Mouse (Mus musculus) kidney, postnatal 4 days (tissue): ENCODE measurements around the gene Pafah2.
A peak's percentile ranks its signal among the peaks of the same experiment; 100 is the strongest.

Experiments
- DNase-seq, 2 experiments: peaks; one replicate each; pipeline ENCODE4 v3.0.0; 2021; ENCODE audit warnings: mixed read lengths in 2 of 2

Pafah2 gene

DNA sequence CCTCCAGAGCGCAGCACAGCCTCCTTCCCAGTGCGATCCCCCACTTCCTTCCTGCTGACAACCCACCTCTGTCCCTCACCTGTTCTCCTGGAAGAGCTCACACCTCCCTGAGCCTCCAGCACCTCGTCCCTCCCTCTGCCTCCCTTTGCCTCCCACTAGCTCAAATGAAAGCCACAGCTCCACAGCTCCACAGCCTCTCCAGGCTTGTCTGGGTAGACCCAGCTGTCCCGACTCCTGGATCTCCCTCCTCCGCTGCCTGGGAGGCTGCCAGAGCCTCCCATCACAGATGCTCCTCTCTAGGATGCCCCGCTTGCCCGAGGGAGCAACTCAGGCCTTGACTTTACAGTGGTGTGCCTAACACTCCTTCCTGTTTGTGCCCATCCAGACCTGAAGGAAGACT lies 29.0 kb downstream of the Pafah2 start:
- DNase-seq: peak; percentile 18 to 43

DNA sequence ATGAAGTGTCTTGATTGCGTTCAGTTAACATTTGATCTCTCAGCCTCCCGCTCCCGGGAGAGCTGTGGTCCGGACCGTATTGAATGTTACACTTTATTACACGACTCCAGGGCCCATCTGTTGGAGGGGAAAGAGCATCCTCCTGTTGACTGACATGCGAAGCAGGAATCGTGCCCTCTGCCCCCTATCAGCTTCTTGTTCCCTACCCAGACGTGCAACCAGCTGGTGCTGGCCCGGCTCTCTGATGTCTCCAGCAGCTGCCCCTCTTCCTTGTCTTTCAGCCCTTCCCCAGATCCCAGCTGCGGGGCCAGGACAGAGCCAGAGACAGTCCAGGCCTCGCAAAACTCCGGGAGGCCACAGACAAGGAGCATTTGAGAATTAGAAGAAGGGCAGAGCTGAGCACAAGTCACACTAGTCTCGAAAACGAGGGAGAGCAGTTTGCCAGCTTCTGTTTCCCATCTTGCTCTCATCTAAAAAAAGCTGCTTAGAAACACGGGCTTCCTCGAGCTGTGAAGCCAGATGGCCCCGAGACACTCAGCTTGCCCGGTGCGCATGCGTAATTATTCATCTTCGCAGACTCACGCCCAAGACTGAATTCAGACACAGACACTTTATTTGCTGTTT lies 34.4 kb downstream of the Pafah2 start:
- DNase-seq: peak; percentile 47 to 62

DNA sequence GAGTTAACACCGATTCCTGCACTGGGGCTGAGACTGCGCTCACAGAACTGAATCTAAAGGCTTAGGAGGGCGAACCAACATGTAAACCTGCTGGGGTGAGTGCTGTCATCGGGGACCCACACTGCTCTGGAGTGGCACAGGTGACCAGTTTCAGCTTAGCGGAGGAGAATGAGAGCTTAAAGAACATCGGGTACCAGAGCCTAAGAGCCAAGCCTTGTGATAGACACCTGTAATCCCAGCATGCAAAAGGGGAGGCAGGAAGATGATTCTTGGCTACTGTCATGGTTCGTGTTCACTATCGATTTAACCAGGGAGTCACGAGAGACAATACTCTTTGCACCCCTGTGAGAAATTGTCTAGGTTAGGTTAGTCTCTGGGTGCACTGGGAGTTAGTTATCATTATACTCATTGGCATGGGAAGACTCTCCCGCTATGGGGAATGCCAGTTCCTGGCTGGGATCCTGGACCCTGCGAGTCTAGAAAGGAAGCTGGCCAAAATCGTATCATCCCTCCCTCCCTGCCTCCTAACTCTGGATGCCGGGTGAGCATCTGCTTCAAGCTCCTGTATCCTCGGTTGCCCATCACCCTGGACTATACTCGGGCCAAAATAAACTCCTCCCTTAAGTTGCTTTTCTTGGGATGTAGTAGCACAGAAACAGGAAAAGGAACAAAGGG lies 36.7 kb downstream of the Pafah2 start:
- DNase-seq: no peak

DNA sequence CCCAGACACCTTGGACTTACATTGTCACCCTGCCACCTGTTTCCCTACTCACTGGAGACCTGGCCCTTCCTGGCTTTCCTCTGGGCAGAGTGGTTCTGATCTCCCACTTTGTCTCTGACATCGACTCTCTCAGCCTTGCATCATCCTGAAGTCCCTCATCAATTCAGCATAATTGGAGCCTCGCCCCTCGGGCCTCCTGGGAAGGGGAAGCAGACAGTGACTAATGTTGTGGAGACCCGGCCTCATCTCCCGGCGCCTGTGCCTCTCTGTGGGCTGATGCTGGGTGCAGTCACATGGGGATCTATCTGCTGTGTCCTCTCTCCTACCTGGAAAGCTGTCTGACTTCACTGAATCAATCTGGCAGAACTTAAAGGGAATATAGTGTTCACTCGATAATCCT lies 40.1 kb downstream of the Pafah2 start:
- DNase-seq: no peak

DNA sequence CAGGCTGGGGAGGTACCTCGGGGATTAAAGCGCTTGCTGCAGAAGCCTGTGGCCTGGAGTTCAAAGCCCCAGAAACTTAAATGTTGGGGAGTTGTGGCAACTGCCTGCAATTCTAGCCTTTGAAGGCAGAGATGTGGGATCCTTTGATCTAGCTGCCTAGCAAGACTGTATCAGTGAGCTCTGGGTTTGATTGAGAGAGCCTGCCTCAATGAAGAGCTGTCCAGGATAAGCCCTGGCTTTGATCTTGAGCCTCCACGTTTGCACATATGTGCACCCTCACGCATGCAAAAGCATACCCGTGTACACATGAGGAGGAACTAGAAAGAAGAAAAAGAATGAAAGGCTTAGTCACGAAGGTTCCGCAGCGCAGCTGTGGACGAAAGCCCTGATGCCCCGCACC lies 40.5 kb downstream of the Pafah2 start:
- DNase-seq: no peak

DNA sequence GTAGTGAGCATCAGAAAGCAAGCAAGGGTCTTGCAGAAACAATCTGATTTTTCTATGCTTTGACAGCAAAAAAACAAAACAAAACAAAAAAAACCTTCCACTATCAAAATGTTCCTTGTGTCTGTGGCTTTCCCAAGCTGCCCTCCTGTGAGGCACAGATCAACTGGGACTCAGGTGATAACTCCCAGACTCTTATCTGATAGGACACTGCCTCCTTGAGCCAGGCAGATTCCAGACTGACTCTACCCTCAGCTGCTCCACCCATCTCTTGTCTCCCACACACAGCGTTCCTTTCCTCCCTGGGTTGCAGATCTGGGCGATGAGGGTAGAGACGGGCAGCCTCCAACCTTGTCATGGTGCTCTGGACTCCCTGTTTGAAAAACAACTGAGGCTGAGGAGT lies 43.0 kb downstream of the Pafah2 start:
- DNase-seq: no peak

DNA sequence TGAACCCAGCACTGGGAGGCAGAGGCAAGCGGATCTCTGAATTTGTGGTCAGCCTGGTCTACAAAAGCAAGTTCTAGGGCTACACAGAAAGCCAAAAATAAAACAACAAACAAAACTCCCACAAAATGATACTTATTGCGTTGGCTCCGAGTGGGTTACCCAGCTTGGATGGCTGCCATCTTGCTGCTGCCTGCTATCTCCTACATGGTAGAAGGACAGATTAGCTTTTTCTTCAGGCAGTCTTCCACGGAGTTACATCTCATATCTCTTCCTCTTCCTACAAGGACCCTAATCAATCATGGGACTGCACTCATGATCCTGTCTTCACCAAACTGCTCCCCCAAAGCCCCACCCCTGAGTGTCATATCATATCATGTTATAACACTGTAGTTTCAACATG lies 43.8 kb downstream of the Pafah2 start:
- DNase-seq: no peak

DNA sequence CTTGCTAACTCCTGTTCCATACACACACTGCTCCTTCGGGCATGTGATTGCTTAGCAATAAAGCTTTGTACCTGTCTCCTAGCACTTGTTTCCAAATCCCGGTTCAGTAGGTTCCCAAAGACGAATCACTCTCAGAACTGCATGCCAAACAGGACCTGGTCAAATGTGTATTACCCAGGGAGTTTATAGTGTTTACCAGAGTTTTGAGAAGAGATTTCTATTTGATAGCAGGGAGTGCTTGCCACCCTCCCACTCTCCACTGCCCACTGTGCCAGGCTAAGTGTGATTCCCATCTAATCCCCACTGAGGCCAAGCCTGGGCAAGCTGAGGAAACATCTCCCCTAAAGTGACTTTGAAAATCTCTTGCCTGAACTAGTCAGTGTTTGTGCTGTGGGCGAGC lies 46.1 kb downstream of the Pafah2 start:
- DNase-seq: no peak

DNA sequence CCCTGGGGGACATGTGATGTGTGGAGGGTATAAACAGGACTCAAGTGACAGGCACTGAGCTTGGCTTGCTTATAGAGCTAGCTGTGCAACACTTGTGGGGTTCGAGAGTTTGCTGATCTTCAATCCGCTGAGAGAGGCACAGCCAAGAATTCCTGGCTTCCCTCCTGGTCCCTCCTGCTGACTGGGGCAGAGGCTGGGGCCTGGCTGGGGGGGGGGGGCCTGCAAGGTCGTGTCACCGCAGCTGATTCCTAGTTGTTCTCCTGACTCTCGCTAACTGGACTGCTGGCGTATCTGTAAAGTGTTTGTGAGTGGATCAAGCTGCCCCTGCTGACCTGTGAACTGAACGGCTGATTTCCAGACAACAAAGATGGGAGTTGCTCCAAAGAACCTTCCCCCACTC lies 47.5 kb downstream of the Pafah2 start:
- DNase-seq: no peak

DNA sequence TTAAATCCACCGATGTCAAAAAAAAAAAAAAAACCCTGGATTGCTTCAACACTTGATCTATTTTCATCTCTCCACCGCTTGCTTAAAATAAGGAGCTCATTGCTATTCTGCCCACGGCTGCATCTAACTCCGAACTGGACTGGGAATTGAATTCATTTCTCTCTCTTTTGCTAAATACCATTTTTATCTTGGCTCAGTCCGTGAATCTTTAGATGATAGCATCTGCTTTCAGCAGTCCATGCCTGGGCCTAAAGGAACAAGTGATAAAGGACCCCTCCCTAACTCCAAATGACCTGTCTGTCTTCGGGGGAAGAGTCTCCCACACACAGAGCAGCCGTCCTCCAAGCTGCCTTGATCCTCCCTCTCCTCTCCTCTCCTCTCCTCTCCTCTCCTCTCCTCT lies 48.8 kb downstream of the Pafah2 start:
- DNase-seq: no peak

DNA sequence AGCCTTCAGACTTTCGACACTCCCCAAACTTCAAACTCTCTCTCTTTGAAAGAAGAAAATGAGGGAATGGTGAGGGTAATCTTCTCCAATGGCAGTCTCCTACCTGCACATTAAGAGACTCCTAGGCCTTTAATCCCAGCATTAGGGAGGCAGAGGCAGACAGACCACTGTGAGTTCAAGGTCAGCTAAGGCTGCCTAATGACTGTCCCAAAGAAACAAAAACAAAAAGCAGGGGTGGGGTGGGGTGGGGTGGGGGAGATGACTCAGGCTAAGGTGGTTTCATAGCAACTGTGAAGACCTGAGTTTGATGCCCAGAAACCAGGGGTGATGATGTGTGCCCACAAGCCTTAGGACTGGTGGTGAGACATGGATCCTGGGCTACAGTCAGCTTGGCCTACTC lies 49.4 kb downstream of the Pafah2 start:
- DNase-seq: no peak

DNA sequence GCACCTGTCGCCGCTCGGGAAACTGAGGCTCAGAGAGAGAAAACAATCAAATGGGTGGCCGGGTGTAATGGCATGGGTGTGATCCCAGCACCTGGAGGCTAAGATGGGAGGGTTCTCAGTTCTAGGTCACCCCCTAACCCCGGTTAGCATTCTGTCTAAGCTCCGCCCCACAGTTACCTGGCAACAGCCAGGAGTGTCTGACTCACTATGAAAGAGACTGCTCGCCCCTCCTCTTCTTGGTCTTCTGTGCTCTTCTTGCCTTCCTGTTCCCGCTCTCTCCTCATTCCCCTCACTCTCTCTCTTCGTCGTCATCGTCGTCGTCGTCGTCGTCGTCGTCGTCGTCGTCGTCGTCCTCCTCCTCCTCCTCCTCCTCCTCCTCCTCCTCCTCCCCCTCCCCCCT lies 51.8 kb downstream of the Pafah2 start:
- no peak for DNase-seq

DNA sequence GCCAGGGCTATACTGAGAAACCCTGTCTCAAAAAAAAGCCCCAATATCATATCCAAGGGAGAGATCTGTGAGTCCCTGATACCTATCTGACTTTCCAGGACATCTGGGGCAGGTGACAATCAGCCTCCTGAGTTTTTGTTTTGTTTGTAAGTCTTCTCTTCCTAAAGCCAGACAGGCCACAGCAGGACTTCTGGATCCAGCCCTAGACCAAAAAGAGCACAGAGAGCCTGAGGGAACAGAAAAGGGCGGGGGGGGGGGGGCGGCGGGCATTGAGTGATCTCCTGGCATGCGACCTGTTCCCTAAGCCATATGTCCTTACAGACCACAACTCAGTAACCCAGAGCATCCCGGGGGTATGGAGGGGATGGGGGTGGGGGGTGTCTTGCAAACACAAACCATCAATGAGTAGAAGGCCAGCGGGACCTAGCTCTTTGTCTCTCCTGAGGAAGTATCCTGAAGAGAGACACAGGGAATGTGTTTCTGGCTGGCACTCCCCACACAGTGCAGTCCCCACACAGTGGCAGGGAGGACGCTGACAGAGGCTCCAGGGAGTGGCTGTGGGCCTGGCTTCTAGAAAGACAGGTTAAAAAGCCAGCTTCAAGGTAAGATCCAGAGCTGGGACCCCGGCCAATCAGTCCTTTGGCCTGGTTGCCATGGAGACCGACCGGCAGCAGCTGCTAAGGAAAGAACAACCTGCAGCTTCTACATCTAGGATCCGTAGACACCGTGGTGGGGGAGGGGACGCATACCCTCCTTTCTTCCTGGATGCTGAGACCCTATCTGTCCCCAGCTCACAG lies 53.7 kb downstream of the Pafah2 start:
- peak; percentile 31 to 34 for DNase-seq

DNA sequence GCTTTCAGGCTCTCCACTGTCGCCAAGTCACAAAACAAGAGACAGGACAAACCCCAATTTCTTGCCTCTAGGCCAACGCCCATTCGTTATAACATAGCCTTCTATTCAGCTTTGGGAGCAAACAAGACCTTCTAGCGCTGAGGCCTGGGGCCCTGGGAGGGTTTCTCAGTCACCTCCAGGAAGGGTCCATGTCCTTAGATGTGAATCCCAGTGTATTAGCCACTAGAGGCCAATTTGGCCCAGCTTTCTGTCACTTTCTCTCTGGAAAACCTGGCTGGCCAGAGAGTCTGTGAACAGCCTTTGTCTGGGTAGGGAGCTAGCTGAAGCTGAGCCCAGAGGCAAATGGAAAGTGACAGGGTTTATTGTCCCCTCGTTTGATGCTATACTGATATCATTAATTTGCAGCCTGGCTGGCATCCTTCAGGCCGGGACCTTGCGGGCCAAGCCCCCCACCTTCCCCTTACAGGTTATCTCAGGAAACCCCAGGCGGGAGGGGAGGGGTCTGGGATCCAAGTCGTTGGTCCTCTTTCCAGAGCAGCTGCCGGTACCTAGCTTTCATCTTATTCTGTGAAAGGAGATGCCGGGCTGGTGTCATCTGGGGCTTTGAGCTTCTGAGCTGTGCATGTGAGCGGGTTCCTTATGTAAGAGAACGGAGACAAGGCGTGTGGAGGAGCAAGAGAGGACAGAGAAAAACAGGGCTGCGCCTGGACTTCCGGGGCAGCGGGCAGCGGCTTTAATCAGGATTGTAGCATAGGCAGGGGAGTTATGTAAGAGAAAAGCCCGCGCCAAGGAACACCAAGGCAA lies 54.5 kb downstream of the Pafah2 start:
- peak in 1 of 2 experiments; percentile 57 for DNase-seq

DNA sequence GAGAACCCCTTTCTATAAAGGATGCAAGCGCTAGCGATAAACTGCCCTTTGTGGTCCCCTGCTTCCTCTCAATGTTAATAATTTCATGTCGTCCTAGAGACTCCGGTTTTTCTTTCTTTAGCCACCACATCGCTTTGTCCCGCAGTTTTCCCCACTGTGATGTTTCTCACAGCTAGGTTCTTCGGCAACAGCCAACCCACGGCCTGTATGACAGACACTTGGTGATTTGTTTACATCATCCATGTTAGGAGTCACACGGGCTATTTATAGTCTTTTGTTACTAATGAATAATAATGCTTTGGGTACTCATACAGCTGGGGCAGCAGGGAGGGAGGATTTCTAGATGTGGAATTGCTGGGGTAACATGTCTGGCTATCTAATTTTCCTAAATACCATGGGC lies 55.4 kb downstream of the Pafah2 start:
- no peak for DNase-seq

DNA sequence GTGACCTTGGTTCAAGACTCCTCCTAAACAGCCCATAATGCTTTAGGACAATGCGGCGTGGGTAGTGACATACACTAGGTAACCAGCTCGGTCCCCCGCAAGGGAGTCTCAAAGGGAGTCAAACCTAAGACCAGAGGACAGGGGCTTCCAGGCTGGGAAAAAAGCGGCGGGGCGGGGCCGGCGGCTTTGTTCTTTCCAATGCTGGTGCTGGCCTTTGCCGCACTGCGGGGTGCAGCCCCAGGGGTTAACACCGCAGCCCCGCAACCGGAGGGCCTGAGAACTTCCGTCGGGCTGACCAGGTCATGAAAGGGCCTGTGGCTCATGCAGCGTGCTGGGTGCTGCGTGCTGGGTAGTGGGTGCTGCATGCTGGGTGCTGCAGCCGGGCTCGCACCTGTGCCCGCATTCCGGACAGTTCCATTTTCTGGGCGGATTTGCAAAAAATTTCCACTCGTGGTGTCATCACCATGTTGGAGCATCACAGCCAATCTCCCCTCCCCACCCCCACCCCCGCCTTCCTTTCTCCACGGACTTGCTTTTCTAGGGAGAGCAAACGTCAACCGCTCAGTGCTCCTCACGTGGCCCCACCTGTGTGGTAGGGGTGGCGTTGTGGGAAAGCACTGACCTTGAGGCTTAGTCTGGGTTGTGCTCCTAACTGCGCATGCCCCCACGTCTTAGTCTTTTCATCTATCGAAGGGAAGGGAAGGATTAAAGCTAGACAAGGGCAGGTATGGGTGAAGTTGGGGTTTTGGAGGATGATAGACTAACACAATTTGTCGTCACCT lies 57.7 kb downstream of the Pafah2 start:
- DNase-seq: peak in 1 of 2 experiments; percentile 29

DNA sequence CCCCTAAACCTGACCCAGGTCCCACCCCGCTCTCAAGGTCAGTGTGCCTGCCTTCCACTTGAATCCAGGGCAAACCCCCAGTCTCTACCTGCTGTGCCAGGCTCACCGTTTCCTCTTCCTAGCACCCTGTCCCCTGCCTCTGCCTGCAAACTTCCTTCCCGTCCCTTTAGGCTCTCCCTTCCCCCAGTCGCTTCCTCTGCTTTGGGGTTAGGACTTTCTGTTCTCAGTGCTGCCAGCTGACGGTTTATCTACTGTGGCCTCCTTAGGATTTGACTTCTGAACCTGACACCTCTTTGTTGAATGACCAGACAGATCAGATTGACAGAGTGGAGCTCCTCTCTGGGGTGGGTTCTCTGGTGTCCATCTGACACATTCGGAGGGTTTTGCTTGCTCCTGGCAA lies 59.2 kb downstream of the Pafah2 start:
- DNase-seq: peak in 1 of 2 experiments; percentile 59

DNA sequence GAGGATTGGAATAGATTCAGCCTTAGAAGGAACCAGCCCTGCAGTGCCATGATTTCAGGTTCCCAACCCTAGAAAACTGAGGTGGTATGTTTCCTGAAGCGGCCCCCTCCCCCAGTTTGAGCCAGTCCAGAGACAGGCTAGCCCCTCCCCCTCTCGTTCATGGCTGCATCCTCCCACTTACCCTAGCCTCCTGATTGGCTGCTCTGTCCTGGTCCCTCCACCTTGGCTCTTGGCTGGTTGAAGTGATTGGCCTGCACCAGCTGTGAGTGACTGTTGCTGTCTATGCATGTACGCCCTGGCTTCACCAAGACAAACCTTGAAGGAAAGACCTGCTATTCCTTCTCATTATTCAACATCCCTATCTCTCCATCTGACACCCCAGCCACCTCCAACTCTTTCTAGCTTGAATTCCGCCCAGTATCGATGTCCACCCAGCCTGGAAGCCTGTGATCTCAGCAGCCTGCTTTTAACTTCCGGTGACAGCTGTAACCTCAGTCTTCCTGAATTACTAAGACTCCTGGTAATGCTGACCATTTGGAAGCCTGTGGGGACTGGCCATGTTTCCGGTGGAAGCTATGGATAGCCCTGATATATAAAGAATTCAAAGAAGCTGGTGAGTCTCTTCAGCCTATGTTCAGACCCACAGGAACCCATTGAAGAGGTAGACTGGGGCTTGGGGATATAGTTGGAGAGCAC lies 61.2 kb downstream of the Pafah2 start:
- DNase-seq: no peak

DNA sequence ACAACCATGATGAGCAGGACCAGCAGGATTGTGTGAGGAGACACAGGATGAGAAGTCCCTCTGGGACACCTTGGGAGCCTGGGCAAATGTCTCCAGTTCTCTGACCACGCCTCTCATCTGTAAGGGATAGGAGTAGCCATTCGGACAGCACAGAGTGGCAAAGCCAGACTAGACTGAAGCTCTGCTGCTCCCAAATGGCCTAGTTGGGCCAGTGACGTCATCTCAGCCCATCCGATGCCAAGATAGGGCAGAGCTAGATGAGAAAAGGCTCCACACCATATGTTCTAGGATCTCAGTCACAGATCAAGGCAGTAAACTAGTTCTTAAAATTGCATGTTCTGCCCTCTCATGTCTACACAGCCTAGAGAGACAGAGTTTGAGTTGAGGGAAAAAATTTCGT lies 62.7 kb downstream of the Pafah2 start:
- DNase-seq: no peak

DNA sequence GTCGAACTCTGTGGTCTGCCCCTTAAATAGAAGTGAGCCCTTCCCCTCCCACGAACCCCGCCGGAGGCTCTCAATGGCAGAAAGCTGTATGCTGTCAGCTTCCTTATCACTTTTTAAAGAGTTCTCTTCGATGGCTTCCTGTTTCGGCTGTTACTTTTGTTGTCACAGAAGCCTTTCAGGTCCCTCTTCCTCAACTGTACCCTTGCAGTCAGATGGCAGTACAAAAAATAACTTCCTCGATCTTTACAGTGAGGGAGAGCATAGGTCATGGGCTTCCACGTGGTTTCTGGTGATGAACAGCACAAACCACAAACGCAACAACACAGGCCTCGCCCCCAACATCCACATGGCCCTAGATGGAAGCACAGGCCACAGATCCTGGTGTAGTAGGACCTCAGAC lies 64.2 kb downstream of the Pafah2 start:
- no peak for DNase-seq

DNA sequence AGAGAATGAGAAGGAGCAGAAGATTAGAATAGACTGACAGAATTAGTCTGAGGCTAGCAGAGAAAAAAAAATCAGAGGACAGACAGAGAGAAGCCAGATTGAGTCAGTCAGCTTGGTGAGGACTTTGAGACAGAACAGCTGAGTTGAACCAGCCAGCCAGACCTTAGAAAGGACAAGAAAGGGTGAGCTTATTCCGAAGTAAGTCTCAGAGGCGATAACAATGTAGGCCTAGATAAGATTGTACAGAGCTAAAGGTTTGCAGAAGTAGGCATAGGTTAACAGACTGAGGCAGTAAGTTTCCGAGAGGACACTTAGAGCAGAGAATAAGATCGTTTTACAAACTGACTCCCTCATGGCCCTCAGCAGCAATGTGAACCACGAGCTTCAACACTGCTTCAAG lies 65.1 kb downstream of the Pafah2 start:
- no peak for DNase-seq

DNA sequence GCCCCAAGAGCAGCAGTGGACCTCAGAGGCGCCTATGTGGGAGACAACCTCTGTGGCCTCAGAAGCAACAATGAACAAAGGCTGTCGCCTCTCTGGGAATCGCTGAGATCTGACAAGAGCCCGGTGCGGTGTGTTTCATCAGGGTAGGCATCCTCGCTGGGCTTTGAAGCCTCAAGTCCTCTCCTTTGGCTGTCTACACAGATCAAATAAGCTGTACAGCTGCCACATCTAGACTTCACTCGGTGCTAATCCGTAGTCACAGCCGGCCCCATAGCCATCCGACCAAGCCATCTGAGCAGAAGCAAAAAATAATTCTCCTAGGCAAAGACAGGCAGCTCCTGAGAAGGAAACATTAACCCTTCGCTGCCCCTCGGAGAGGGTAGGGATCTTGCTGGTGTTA lies 69.7 kb downstream of the Pafah2 start:
- DNase-seq: no peak
